Mouse (Mus musculus) cerebellum, adult 2 months (tissue): ENCODE results near the gene Slc38a9.

Experiments used
- CTCF ChIP-seq: fragments of 200-500 bp; IDR thresholded peaks from 2 replicates; pipeline ENCODE4 v1.5.1; 2011; ENCODE audit warnings: low read depth, mild to moderate bottlenecking, control low read depth, low read length, moderate library complexity, borderline replicate concordance; ENCODE audit not compliant: insufficient read depth
- POLR2A ChIP-seq: fragments of 200-500 bp; IDR thresholded peaks from 2 replicates; pipeline ENCODE4 v1.6.1; 2011; ENCODE audit warnings: low read length, control low read depth, borderline replicate concordance; ENCODE audit not compliant: insufficient read depth

DNA sequence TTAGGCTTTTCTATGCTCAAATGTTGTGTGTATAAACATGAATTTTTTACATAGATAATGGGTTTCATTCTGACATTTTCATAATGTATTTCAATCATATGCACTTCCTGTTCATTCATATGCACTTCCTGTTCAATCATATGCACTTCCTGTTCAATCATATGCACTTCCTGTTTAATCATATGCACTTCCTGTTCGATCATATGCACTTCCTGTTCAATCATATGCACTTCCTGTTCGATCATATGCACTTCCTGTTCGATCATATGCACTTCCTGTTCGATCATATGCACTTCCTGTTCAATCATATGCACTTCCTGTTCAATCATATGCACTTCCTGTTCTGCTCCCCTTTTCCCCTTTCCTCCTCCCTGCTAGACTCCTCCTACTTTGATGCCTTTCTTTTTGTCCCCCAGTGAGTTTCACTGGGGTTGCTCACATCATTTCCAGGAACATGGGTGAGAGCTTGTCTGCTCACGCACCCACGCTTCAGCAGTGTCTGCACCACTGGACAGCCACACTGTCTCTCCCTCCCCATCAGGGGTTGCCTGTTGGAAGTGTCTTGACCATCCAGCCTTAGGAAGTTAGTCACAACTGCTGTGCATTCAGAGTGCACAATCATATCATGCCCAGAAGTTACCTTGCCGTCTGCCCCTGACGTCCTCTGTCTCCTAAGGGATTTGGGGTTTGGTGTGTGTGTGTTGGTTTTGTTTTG, 35.1 kb downstream of the Slc38a9 start:
- TF ChIP-seq POLR2A (no peak), CTCF (no peak)
